Mouse (Mus musculus): ENCODE measurements around the gene Nsun5.
"Not testable (repeated sequence)": the region's sequence is repeated elsewhere in the genome, so short reads cannot be mapped to it uniquely, and the experiment has no call there.

Nsun5 gene

DNA sequence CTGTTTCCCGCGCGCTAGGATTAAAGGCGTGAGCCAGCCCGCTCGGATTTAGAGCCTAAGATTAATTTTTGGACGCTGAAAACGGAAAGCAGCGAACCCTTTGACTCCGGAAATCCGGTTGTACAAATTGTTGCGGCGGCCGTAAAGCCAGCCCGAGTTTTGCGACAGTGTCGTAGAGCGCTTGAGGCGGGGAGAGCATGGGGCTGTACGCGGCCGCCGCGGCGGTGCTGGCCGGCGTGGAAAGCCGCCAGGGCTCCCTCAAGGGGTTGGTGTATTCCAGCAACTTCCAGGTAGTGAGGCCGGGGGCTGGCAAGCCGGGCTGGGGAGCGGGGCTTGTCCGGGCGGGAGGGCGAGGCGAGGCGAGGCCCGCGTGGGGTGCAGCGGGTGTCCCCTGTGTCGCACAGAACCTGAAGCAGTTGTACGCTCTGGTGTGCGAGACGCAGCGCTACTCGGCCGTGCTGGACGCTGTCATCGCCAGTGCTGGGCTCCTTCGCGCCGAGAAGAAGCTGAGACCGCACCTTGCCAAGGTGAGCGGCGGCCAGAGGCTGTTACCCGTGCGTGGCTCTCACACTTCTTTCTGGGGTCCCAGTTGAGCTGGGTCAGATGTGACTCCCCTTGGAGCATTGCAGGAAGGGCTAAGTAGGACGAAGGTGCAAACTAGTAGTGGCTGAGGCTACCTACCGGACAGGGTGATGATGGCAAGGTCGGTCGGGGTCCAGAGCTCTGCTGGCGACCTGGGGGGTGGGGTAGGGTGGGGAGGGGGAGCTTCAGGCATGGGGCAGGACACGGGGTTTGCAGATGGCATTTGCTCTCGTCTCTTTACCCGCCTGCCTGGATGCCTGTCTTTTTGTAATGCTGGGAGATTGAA lies at the start of gene Nsun5:
Nsun5 (plus strand) TSS at position 167 of the 868 bp plus-strand sequence.
- DNase-seq (ENCODE audit: extremely low read depth, insufficient read length, low spot score): peak; percentile 86

DNA sequence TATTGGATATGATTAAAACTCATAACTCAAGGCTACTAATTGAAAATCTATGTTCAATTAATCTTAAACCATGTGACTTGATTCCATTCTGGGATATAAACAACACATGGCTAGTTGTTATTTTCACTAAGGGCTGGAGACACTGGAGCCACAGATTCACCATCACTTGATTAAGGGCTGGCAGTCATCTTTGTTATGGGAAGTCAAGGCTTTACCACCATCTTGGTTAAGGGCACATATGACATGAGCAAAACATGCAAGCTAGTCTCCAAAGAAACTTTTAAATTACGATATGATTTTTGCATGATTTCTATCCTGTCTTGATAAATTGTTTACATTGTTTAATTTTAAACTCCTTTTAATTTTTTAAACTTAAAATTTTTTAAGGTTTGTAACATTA lies 47.6 kb upstream of the Nsun5 start:
- DNase-seq (ENCODE audit: extremely low read depth, insufficient read length, low spot score): no peak

DNA sequence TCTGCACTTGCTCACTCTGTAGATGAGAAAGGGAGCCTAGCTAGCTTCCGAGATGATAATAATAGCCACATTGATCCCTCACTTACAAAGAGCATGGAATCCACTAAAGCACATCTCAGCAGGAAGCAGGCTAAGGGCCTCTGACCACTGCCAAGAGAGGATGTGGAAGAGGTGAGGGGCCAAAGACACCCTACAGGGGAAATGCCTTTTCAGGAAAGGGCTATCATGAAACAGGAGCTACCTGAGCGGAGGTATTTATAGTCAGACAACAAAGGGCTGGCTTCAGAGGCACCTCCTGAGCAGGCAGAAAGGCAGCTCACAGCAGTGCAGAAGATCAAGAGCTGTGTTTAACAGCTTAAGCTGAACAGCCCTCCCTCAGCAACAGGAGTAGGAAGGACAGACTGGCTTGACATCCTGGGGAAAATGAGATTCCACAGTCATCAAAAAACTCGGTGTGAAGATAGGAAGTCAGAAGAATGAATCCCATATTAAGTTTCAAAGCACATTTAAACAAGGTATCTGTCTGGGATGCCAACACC lies 43.6 kb upstream of the Nsun5 start:
- no peak for DNase-seq (ENCODE audit: extremely low read depth, insufficient read length, low spot score)

DNA sequence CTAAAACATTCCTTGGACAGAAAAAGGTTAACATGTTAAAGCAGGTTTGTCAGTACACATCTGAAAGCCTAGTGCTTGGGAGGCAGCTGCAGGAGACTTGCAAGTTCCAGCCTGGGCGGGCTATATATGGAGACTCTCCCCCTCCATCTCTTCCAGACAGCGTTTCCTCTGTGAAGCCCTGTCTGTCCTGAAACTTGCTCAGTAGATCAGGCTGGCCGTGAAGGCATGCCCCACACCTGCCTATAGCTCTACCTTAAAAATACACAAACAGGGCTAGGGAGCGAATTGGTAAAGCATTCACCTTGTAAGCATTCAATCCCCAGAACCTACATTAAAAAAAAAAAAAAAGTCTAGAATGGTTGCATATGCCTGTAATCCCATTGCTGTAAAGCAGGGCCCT lies 40.3 kb upstream of the Nsun5 start:
- no peak for DNase-seq (ENCODE audit: extremely low read depth, insufficient read length, low spot score)

DNA sequence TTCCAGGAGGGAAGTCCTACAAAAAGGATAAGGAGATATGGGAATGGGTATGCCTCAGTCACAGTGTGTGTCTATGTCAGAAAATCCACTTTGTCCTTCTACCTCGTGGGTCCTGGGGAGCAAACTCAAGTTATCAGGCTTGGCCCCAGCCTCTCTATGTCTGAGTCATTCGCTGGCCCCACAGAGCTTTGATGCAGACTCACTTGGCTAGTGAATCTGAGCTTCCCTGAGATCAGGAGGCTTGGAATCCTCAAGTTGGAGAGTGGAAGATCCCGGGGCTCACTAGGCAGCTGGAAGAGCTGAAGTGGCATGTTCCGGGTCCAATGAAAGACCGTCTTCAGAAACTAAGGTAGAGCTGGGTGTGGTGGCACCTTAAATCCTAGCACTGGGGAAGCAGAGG lies 39.6 kb upstream of the Nsun5 start:
- no peak for DNase-seq (ENCODE audit: extremely low read depth, insufficient read length, low spot score)

DNA sequence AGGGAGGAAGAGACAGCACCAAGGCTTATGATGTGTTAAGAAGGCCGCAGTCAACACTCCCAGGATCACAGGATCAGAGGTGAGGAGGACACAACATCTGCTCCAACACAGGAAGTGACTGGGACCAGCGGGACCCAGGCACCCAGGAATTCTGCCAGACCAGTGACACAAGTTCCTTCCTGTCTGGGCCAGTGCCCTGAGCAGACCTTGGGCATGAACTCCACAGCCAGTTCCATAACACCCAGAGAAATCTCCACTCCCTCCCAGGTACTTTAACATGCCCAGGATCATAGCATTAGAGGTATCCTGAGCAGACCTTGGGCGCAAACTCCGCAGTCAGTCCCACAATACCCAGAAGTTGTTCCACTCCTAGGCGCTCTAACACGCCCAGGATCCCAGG lies 38.6 kb upstream of the Nsun5 start:
- no peak for DNase-seq (ENCODE audit: extremely low read depth, insufficient read length, low spot score)

DNA sequence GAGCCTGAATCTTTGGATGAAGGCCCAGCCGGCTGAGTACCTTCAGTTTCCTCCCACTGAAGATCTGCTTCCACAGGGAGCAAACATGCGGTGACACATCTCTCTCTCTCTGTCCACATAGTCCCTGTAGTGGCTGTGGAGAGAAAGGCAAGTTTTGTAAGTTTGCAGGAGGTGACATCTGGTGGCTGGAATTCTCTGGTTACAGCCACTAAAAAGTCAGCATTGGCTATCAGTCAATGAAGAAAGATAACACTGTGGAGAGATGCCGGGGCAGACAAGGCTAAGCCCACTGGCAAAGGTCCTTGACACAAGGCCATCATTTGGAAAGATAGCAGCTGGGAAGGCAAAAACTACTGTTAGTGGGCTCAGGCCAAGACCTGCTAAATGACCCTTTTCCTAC lies 32.2 kb upstream of the Nsun5 start:
- DNase-seq (ENCODE audit: extremely low read depth, insufficient read length, low spot score): no peak

DNA sequence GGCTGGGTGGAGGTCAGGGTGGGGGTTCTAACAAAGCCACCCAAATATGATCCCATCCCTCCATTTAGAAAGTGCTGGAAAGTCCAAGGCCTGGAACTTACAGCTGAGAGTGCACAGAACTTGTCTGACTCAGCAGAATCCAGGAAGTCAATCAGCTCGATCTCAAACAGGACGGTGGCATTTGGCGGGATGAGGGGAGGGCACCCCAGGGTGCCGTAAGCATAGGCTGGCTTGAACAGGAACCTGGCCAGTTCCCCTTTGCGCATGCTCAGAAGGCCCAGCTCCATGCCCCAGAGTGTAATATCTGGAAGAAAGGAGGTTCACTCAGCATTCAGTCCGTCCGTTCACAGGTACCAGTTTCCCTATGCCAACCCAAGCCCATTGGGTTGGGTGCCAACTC lies 23.8 kb upstream of the Nsun5 start:
- no peak for DNase-seq (ENCODE audit: extremely low read depth, insufficient read length, low spot score)

DNA sequence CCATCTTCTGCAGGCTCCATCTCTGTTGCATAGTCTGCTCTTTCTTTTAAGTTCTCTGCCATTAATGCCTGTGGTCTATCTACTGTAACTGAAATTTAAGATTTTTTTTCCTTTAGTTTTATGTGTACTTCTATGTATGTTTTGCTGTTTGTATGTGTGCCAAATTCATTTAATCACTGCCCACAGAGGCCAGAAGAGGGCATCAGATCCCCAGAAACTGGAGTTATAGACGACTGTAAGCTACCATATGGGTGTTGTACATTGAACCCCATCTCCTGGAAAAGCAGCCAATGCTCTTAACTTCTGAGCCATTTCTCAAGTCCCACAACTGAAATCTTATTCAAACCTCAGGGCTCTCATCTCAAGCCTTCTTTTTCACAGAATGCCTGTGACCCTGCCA lies 23.3 kb upstream of the Nsun5 start:
- no peak for DNase-seq (ENCODE audit: extremely low read depth, insufficient read length, low spot score)

DNA sequence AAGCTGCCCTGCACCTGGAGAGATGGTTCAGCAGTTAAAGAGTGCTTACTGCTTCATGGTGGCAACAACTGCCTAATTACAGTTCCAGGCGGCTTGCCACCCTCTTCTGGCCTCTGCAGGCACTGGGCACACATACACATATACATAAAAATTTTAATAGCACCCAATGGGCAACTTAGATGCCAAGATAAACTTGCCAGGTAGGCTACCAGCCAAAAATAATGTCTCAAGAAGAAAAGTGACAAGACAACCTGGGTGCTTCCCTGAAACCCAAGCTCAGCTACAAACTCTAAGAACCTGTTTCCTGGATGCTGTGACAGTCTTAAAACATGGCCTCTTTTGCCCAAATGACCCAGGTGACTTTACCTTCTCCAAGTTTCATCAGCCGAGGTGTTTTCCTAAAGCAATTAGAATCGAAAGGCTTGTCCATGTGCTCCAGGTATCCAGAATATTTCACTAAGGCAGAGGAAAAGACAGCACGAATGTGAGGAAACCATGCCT lies 22.2 kb upstream of the Nsun5 start:
- DNase-seq (ENCODE audit: extremely low read depth, insufficient read length, low spot score): no peak

DNA sequence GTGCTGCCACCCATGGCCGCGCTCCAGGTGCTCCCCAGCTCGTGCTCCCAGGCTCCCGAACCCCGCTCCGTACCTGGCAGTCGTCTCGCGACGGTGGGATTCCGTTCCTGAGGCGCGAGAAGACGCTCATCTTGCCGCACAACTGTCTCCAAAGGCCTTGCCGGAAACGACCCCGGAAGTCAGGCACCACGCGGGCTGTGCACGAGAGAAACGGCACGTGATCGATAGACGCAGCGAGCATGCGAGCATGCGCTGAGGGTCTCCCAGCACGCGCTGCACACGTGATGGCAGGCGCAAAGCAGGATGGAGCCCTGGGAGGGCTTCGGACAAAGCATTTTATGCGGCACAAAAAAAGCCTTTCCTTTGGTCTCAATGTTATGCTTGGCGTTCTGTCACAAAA lies 19.9 kb upstream of the Nsun5 start, which contains the start of gene Fkbp6:
Fkbp6 (minus strand) TSS at position 183 of the 400 bp plus-strand sequence.
- DNase-seq (ENCODE audit: extremely low read depth, insufficient read length, low spot score): no peak

DNA sequence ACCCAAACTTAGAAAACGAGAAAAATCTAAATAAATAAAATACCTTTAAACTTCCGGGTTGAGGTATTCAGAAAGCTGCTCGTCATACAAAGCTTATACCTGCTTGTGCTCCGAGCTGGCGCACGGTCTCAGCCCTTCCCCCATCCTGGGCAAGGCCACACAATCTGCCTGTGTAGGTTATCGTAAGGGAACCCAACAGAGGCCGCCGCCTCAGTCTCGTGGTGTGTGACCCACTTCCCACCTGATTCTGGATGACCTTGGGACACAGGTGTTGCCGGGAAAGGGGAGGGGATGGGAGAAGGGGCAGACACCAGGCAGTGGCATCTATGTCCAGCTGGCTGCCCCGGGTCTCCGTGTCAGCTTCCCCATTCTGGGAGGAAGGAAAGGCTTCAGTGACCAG lies 18.1 kb upstream of the Nsun5 start:
- DNase-seq (ENCODE audit: extremely low read depth, insufficient read length, low spot score): no peak

DNA sequence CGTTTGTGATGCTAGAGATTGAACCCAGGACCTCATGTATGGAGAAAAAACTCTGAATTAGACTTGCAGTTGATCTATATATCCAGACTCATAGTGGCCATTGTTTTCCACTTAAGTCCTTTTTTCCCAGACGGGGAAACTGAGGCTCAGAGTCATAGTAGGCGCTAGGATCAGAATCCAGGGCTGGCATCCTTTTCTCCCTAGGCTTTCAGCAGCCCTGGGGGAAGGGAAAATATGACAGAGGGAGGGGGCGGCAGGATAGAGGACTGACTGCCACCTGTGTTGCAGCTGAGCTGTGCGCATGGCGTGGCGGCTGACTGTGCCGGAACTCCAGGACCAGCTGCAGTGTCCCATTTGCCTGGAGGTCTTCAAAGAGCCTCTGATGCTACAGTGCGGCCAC lies 16.8 kb upstream of the Nsun5 start, which contains the start of gene Trim50:
Trim50 (plus strand) TSS at position 301 of the 400 bp plus-strand sequence.
- no peak for DNase-seq (ENCODE audit: extremely low read depth, insufficient read length, low spot score)

DNA sequence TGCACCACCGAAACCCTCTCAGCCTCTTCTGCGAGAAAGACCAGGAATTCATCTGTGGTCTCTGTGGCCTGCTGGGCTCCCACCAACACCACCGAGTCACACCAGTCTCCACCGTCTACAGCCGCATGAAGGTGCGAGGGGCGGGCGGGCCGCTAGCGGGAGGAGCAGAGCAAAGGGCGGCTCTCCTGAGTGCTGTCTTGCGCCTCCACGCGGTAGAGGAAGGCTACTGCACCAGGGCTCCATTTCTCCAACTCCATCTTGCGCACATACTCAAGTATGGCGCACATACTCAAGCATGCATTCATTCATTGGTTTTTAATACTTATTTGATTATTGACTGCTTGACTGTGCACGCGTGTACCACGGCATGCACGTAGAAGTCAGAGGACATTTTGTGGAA lies 16.2 kb upstream of the Nsun5 start:
- no peak for DNase-seq (ENCODE audit: extremely low read depth, insufficient read length, low spot score)

DNA sequence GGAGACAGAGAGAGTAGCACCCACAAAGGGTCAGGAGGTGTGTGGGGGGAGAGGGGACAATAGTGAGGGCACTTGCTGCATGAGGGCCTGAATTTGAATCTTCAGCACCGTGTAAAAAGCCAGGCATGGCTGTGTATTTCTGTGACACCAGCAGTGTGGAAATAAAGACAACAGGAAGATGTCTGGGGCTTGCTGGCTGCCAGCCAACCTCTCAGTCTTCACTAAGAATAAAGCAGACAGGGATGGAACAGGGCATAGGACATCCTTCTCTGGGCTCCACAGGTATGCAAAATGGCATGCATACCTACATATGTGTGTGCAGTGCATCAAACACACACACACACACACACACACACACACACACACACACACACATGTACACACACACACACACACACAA lies 13.7 kb upstream of the Nsun5 start:
- no peak for DNase-seq (ENCODE audit: extremely low read depth, insufficient read length, low spot score)

DNA sequence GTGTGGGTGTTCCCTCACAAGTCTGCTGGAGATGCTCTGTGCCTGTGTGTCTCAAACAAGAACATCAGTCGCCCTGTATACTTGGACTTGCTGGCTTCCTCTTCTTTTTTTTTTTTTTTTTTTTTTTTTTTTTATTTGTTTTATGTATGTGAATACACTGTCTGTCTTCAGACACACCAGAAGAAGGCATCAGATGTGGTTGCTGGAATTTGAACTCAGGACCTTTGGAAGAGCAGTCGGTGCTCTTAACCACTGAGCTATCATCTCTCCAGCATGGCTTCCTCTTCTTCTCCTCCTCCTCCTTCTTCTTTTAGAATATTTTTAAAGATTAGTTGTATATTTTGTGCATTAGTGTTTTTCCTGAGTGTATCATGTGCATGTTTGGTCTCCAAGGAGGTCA lies 12.2 kb upstream of the Nsun5 start:
- DNase-seq (ENCODE audit: extremely low read depth, insufficient read length, low spot score): no peak

DNA sequence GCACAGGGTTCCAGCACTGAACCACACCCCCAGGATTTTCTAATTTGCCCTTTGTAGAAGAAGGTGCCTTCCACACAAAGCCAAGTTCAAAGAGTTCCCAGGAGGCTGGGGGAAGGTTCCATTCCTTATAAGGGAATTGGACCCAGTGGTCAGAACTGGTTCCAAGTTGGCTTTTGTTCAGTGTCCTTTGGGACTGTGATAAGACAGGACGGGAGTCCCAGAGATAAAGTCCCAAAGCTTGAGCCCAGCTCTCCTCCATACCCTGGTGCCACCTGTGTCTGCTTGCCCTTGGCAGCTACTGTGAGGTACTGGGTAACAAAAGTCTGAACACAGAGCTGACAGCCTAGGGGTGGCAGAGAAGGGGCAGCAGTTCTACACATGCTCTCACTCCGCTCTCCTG lies 10.0 kb upstream of the Nsun5 start:
- no peak for DNase-seq (ENCODE audit: extremely low read depth, insufficient read length, low spot score)

DNA sequence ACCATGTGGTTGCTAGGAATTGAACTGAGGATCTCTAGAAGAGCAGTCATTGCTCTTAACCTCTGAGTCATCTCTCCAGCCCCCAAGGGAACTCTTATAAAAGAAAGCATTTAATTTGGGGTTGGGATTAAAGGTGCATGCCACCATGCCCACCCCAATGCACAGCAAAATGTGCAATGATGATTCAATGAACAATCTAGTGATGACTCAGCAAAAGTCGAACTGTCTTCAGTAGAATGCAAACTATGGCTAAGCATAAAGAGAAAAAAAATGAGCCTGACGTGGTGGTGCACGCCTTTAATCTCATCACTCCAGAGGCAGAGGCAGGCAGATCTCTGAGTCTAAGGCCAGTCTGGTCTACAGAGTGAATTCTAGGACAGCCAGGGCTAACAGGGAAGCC lies 7.2 kb upstream of the Nsun5 start:
- no peak for DNase-seq (ENCODE audit: extremely low read depth, insufficient read length, low spot score)

DNA sequence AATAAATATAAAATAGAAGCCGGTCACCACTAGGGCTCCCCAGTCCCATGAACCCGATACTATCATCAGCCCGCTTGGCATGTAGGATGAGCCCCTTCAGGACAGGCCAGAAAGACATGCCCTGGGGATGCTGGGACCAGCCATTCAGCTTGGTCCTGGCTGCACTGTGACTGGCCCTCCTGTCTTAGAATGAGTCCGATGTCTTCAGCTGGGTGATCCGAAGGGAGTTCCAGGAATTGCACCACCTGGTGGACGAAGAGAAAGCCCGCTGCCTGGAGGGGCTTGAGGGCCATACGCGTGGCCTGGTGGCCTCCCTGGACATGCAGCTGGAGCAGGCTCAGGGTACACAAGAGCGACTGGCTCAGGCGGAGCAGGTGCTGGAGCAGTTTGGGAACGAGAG lies 6.2 kb upstream of the Nsun5 start:
- no peak for DNase-seq (ENCODE audit: extremely low read depth, insufficient read length, low spot score)

DNA sequence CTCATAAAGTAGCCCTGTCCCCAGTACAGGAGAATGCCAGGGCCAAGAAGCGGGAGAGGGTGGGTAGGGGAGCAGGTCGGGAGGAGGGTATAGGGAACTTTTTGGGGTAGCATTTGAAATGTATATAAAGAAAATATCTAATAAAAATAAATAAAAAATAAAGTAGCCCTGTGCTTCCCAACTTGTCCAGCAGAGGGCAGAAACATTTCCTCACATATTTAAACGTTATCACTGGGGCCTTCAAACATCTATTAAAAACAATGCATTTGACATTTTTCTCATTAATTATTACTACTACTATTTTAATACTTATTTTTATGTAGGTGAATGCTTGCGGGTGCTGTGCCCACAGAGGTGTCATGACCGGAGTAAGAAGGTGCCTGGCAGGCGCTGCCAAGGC lies 1.9 kb upstream of the Nsun5 start:
- DNase-seq (ENCODE audit: extremely low read depth, insufficient read length, low spot score): no peak

DNA sequence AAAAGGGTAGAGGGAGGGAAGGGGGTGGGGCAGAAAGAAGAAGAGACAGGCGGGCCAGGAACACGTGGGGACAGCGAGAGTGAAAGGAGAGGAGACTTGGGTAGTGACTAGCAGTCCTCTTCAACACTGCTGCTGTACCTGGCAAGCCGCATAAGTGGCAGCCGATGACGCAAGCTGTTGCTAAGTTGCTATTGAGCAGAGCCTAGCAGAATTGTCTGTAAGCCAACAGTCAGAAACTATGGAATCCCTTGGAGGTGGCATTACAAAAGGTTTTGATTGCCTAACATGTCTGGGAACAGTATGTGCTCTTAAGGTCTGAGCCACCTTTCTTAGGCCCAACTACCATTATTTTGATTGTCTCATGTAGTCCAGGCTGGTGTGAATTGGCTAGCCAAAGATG lies 1.4 kb upstream of the Nsun5 start:
- no peak for DNase-seq (ENCODE audit: extremely low read depth, insufficient read length, low spot score)

DNA sequence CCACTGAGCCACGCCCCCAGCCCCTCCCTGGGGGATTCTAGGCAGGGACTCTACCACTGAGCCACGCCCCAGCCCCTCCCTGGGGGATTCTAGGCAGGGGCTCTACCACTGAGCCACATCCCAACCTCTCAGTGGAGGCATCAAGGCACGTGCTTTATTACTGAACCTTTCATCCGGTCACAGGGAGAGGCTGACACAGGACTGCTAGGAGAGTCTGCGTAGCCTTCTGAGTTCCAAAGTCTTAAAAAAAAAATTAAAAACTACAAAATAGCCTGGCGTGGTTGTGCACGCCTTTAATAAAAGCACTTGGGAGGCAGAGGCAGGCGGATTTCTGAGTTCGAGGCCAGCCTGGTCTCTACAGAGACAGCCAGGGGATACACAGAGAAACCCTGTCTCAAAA lies 557 bp upstream of the Nsun5 start:
- not testable (repeated sequence) for DNase-seq (ENCODE audit: extremely low read depth, insufficient read length, low spot score)
